Mouse (Mus musculus): ENCODE data around the gene Ddx5.

DNA sequence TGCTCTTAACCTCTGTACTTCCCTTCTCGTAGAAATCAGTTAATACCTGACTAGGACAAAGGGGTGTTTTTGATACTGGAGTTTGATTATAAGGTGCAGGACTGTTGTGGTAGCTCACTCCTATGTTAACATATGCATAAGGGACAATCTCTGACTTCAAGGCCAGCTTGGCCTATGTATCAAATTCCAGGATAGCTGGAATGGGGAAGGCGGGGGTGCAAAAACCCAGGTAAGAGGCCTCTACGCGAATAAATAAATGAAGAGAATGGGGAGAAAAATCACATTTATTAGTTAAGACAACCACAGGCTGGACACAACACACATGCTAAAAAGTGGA, 8.9 kb downstream of the Ddx5 start:
- no peak for TF ChIP-seq CTCF (IDR thresholded peaks at IDR 0.05; ENCODE audit: low read depth)
- no peak for TF ChIP-seq EP300 (optimal IDR thresholded peaks at IDR 0.05)
